Mouse (Mus musculus) erythroblast, embryonic 14.5 days (primary cell): ENCODE results near the gene Ilkap. TPM values are rescaled to one million over a fixed set of nuclear protein-coding genes. Genes with fewer than 3 reads are reported as not detected.

Experiments
- H3K27me3 ChIP-seq: 2 replicates; pipeline ENCODE4 v1.6.1; 2012; ENCODE audit warnings: inconsistent platforms; ENCODE audit not compliant: control insufficient read depth
- H3K36me3 ChIP-seq: 2 replicates; pipeline ENCODE4 v1.6.1; 2012; ENCODE audit warnings: mild to moderate bottlenecking, inconsistent platforms; ENCODE audit not compliant: control insufficient read depth
- H3K4me1 ChIP-seq: 2 replicates; pipeline ENCODE4 v1.6.1; 2012; ENCODE audit warnings: inconsistent platforms; ENCODE audit not compliant: control insufficient read depth
- H3K4me3 ChIP-seq: replicated peaks from 2 replicates; pipeline ENCODE3; 2012; ENCODE audit warnings: moderate library complexity, mild to moderate bottlenecking, inconsistent platforms
- H3K9me3 ChIP-seq: 2 replicates; pipeline ENCODE4 v1.6.1; 2012; ENCODE audit warnings: low read length, inconsistent platforms, mixed read lengths; ENCODE audit not compliant: control insufficient read depth
- GATA1 ChIP-seq: IDR thresholded peaks from 2 replicates; pipeline ENCODE4 v1.6.1; 2012; ENCODE audit warnings: low read length, inconsistent platforms, mixed read lengths
- TAL1 ChIP-seq: IDR thresholded peaks from 3 replicates; pipeline ENCODE4 v1.6.1; 2012; ENCODE audit warnings: low read length, inconsistent platforms, mixed read lengths
- polyA plus RNA-seq: library from polyadenylated mRNA; stranded (reverse); fragments of >175 nt; gene quantifications from 2 replicates; pipeline ENCODE4 v1.2.3, GENCODE M21; 2012

Ilkap gene
- 5.3 and 6.5 TPM in 2 replicates for polyA plus RNA-seq

DNA sequence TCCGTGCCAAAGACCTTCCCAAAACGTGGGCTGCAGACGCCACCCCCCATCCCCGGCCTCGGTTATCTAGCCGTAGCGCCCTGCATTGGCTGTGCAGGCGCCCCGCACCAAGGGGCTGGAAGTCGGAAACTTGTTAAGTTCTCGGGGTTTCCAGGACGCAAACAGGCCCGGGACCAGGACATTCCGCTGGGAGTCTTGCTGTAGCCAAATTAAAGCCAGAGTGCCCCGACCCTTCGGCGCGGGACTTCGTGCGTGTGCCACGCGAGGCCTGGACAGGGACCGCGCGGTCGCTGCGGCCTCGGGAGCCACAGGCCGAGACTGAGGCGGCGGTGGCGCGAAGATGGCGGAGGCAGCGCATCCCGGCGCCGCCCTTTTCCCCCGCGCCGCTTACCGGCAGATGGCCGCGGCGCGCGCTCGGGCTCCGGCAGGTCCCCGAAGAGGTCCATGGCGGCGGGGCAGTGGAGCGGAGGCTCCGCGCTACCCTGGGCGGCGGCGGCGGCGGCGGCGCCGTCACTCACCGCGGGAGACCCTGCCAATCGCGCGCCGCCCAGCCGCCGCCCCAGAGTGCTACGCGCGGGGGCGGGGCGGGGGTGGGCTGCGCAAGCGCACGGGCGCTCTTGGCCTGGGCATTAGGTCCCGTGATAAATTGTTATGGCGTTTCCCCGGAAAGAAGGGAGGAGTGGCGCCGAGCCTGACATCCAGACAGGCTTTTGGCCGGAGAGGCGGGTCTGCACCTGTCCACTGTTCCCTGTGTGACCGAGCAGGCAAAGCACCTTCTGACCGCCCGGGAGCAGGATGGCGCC lies at the start of gene Ilkap:
Gene Ilkap (minus strand): TSS at position 556 of the 803 bp plus-strand sequence.
- H3K36me3 ChIP-seq = peaks cover 43% of the 10 kb centered on the region
- TF ChIP-seq TAL1 = no peak
- TF ChIP-seq GATA1 = no peak

DNA sequence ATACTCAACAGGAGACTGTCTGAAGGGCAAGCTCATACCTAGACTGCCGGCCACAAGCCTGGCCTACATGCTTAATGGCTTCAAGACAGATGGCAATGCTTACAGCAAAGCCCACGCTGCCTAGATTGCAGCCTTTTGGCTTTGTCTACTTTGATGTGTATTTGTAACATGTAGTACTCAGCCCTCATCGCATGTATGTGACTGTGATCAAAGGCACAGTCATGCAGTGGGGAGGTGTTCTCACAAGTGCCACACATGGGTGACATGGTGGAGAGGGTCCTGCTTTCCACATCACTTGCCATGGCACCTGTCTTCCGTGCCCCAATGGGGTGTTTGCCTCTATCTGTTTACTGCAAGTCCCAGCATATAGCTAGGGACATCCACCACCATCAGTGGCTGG lies 47.9 kb upstream of the Ilkap start:
- H3K4me3 ChIP-seq = no peak overlapping the region
- H3K36me3 ChIP-seq = peaks cover 63% of the 10 kb centered on the region
- peaks cover 11% of the 10 kb centered on the region for H3K9me3 ChIP-seq
- no peak for TF ChIP-seq GATA1
- TF ChIP-seq TAL1 = no peak
- no peaks in the 10 kb centered on the region for H3K27me3 ChIP-seq
- peaks cover 7% of the 10 kb centered on the region; the same call in 1 of the 2 replicates for H3K4me1 ChIP-seq

More for the DNA sequence above, at the start of gene Ilkap:
- peak within 1 kb of the TSS; percentile 85 for H3K4me3 ChIP-seq
- peaks cover 4% of the 10 kb centered on the region for H3K27me3 ChIP-seq
- peaks cover 36% of the 10 kb centered on the region for H3K4me1 ChIP-seq
- no peaks in the 10 kb centered on the region for H3K9me3 ChIP-seq

- Histone ChIP-seq H3K9me3 (peaks cover 11% of the 10 kb centered on the region), H3K4me1 (peaks cover 7% of the 10 kb centered on the region; the same call in 1 of the 2 replicates), H3K27me3 (no peaks in the 10 kb centered on the region), H3K36me3 (peaks cover 63% of the 10 kb centered on the region), H3K4me3 (no peak overlapping the region)
- TF ChIP-seq GATA1 (no peak), TAL1 (no peak)
These were observed 47.4 kb upstream of the Ilkap start for GRCm38 (mm10) chr1:91446060-91446459.

DNA sequence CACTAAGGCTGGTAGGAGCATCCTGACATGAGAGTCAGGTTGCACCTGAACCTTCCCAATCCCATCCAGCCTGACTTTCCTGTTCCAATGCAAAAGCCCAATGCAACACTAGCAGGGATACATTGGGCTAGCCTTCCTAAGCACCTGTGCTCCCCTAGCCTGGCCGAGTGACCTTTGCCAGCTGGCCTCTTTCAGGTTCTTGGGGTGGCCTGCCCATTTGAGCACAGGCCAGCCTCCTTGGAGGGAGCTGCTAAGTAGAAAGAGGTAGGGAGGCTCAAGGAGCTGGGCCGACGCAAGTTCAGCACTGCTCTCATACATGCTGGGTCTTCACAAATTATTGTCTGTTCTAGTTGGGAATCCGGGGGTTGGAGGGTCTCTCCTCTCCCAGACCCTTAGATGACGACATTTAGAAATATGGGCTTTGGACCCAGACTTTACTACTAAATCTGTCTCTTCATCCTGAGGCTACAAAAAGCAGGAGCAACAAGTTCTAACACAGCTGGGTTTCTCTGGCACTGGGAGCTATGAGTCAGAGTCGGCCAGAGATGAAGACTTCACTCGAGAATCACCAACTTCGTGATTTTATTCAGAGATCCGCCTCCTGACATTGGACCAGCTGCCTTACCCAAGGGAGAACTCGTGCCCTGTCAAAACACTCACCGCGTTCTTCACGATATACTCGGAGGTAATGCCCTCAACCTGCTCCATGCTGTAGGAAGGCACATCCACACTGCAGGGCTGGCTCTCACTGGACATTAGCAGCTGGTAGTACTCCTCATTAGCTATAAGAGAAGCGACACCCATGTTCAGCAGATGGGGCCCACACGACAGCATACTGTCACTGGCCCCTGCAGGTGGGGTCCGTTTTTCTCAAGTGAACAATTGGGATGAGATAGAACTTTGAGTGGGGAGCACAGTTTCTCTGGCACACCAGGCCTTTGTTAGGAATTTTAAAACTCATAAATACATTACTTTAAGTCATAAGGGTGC lies 46.5 kb upstream of the Ilkap start:
- Histone ChIP-seq H3K4me1 (peaks cover 5% of the 10 kb centered on the region; the same call in 1 of the 2 replicates), H3K4me3 (no peak overlapping the region), H3K27me3 (no peaks in the 10 kb centered on the region), H3K36me3 (peaks cover 61% of the 10 kb centered on the region), H3K9me3 (peaks cover 11% of the 10 kb centered on the region)
- TF ChIP-seq TAL1 (no peak), GATA1 (no peak)

DNA sequence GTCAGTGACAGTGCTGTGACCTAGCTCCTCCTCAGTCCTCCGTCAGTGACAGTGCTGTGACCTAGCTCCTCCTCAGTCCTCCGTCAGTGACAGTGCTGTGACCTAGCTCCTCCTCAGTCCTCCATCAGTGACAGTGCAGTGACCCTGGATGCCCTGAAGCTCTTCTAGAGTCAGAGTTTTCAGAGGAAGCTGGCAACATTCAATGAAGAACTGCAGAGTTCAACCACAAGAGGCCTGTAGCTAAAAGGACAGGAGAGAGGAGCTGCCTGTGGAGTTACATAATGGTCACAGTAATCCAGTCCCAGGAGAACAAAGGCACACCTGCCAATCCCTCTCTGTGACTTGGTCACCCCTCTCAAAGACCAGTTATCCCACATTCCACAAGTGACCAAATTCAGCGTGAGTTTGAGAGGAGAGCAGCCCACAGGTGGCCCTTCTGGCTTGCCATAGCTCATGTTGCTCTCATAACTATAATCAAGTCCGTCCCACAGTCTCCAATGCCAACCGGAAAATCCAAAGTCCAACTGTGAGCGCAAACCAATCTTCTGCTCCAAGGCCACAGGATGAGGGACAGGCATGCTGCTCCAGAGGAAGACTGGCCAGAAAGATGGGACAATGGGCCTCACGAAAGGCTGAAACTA lies 43.9 kb upstream of the Ilkap start:
- Histone ChIP-seq H3K9me3 (peaks cover 6% of the 10 kb centered on the region), H3K36me3 (peaks cover 47% of the 10 kb centered on the region)
- TF ChIP-seq TAL1 (no peak), GATA1 (no peak)

GRCm38 (mm10) chr1:91441855-91442254 lies 43.2 kb upstream of the Ilkap start:
- H3K4me3 ChIP-seq = no peak overlapping the region
- peaks cover 41% of the 10 kb centered on the region for H3K36me3 ChIP-seq
- no peaks in the 10 kb centered on the region; the same call in 1 of the 2 replicates for H3K4me1 ChIP-seq
- TF ChIP-seq GATA1 = no peak
- no peak for TF ChIP-seq TAL1
- peaks cover under 1% of the 10 kb centered on the region; the same call in 1 of the 2 replicates for H3K9me3 ChIP-seq
- H3K27me3 ChIP-seq = no peaks in the 10 kb centered on the region

More for the DNA sequence above, 43.9 kb upstream of the Ilkap start:
- no peaks in the 10 kb centered on the region for H3K27me3 ChIP-seq
- H3K4me3 ChIP-seq = no peak overlapping the region
- no peaks in the 10 kb centered on the region; the same call in 1 of the 2 replicates for H3K4me1 ChIP-seq

- Histone ChIP-seq H3K36me3 (peaks cover 38% of the 10 kb centered on the region), H3K9me3 (no peaks in the 10 kb centered on the region), H3K27me3 (no peaks in the 10 kb centered on the region), H3K4me3 (no peak overlapping the region), H3K4me1 (no peaks in the 10 kb centered on the region; the same call in 1 of the 2 replicates)
- TF ChIP-seq GATA1 = no peak
- TF ChIP-seq TAL1 = no peak
These were observed 41.2 kb upstream of the Ilkap start for GRCm38 (mm10) chr1:91439776-91440175.

GRCm38 (mm10) chr1:91437573-91437972 lies 39.0 kb upstream of the Ilkap start:
- no peak for TF ChIP-seq GATA1
- no peak for TF ChIP-seq TAL1
- H3K4me3 ChIP-seq = no peak overlapping the region
- H3K4me1 ChIP-seq = no peaks in the 10 kb centered on the region; the same call in 1 of the 2 replicates
- no peaks in the 10 kb centered on the region for H3K9me3 ChIP-seq
- H3K36me3 ChIP-seq = peaks cover 37% of the 10 kb centered on the region
- no peaks in the 10 kb centered on the region for H3K27me3 ChIP-seq
